Mouse (Mus musculus) adrenal gland, postnatal 14 days (tissue): ENCODE data around the gene Cacna1c. TPM values are rescaled to one million over a fixed set of nuclear protein-coding genes. Genes with fewer than 3 reads are reported as not detected.

Experiments
- DNase-seq: peaks from one replicate; pipeline ENCODE4 v3.0.0; 2021; ENCODE audit warnings: mixed read lengths
- total RNA-seq: library from RNA; stranded (reverse); gene quantifications from 2 replicates; pipeline ENCODE4 v1.2.3, GENCODE M21; 2021

Gene Cacna1c
- total RNA-seq, 1 experiment from 2014 or later, result 58.2 TPM

- DNase-seq, result no peak
These were observed 51.1 kb downstream of the Cacna1c start for GRCm38 (mm10) chr6:119145109-119145508.

GRCm38 (mm10) chr6:119139561-119139960 is 56.7 kb downstream of the Cacna1c start:
- no peak for DNase-seq

- peak; percentile 63 for DNase-seq
These were observed 58.5 kb downstream of the Cacna1c start for GRCm38 (mm10) chr6:119137768-119138167.

DNA sequence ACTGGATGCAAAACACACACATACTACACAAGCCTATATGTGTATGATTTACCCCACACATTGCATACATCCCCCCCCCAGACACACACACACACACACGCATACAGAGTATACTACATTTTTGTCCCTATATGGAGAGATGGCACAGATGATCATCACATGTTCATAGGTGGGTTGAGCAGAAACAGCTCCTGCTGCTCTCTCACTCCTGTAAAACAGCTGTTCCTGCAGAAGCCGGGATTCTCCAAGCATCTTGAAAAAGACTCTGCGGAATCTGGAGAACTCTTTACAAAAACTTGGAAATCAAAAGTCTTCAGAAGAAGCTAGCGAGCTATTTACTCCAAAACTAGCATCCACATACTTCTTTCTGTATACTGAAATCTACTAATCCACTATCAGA is 63.4 kb downstream of the Cacna1c start:
- no peak for DNase-seq

DNA sequence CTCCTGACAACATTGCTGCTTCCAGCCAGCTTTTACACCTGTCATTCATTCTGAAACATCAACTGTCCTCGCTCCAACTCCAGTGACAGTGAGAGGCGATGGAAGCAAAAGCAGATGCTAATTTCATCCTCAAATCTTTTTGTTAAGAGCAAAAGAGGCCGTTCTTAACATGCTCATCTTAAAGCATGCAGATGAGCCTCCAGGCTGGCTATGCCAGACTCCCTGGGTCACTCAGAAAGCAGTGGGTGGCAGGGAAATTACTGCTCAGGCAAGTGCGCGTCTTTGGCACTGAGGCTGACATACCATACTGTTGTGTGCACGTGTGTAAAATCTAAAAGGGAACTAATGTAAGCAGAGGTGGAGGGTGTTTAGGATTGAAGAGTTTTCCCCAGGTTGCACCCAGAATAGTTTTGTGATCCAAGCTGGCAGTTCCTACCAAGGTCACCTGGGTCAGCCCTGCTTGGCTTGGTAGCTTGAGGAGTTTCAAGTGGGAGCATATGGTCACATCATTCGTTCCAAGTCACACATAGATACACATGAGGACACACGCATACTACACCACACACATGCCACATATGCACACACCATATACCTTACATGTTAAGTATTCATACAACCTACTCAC is 64.0 kb downstream of the Cacna1c start:
- DNase-seq, result no peak

DNA sequence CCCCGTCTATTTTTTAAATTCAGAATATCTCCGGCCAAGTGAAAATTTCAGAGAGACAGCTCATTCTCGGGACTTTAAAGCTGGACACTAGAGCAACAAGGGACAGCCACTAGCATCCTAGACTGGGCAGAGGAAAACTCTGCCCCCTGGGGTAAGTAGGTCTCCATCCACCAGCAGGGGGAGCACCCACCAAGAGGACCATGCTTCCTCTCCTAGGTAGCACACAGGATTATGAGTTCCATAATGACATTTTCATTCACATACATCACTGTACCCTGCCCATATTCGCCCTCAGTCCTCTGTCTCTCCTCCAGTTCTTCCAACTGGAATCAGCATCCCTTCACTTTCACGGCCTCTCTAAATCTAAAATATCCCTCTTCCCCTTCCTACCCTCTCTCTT is 66.6 kb downstream of the Cacna1c start:
- DNase-seq, result peak; percentile 82

DNA sequence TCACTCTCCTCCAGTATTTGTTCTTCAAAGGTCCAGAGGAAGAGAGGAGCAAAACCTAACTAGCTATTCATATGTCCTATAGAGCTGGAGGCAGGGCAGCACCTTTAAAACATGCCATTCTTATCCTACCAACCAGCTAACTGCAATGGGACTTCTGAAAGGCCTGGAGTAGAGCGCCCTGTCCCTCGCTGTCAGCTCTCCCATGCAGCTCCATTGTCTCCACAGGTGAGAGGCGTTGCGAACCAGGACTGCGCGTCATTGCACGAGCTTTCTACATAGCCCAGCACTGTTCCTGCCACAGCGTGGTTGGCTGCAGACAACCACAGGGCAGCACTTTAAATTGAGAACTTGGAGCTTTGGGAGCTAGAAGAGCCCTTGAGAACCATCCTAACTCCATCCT is 67.7 kb downstream of the Cacna1c start:
- DNase-seq, result no peak

GRCm38 (mm10) chr6:119128076-119128475 is 68.1 kb downstream of the Cacna1c start:
- no peak for DNase-seq

DNA sequence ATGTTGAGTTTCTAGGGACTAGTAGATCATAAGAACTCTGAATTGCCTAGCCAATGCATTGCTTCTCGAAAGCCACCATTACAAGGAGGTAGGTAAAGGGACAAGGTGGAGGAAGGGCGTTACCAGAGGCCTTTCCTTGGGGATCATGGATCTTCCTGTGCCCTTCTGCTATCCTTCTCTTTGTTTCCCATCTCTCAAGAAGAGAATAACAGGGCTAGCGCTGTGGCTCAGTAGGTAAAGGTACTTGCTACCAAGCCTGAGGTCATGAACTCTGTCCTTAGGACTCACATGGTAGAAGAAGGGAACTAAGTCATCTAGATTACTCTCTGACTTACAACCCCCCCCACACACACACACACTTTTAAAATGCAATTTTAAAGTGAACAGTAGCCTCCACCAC is 69.2 kb downstream of the Cacna1c start:
- no peak for DNase-seq

DNA sequence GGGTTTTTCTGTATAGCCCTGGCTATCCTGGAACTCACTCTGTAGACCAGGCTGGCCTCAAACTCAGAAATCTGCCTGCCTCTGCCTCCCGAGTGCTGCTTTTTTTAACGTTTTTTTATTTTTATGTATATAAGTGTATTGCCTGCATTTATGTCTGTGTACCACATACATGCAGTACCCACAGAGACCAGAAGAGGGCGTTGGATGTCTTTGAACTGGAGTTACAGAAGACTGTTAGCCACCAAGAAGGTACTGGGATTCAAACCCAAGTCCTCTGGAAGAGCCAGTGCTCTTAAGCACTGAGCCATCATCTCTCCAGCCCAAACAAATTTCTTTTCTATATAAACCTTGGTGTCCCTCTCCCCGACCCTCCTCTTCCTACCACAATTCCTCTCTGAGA is 77.8 kb downstream of the Cacna1c start:
- DNase-seq, result no peak

GRCm38 (mm10) chr6:119116290-119116689 is 79.9 kb downstream of the Cacna1c start:
- no peak for DNase-seq

GRCm38 (mm10) chr6:119113362-119113761 is 82.9 kb downstream of the Cacna1c start:
- no peak for DNase-seq

- DNase-seq, result peak; percentile 57
These were observed 85.8 kb downstream of the Cacna1c start for GRCm38 (mm10) chr6:119110369-119110768.

DNA sequence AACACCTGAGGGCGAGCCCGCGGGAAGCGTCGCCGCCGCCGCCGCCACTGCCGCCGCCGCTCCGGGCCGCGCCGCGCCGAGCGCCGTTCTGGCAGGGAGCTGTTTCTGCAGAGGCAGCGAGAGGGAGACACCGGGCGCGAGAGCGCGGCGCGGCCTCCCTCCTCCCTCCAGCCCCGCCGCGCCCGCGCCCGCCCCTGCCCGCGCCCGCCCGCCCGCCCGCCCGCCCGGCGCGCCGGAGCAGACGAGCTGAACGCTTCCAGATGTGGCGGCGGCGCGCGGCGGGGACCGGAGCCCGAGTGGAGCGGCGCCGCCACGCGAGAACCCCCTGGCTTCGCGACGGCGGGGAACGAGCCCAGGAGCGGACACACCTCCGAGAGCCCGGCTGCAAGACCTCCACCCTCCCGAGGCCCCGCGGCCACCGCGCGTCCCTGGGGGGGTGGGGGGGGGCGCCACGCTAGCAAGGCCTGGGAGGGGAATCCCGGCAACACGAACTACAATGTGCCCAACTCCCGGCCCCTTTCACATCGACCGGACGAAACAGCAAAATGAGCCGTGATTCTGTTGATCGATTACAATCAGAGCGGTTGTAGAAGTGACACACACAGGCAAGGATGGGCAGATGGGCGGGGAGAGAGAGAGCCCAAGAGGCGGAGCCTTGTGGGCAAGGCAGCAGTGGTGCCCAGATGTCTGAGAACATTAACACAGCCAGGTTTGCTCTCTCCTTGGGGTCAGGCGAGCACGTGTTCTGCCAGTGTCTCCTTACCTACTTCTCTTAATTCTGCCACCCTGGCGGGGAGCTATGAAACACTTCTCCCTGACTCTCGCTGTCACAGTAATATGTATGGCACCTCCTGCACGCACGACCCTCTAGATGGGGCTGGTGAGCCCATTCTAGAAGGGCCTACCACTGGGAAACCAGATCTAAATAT is 87.5 kb downstream of the Cacna1c start:
- peak; percentile 83 for DNase-seq

- peak; percentile 47 for DNase-seq
These were observed 88.3 kb downstream of the Cacna1c start for GRCm38 (mm10) chr6:119107856-119108465.

- peak; percentile 84 for DNase-seq
These were observed 88.9 kb downstream of the Cacna1c start for GRCm38 (mm10) chr6:119107140-119107855.

DNA sequence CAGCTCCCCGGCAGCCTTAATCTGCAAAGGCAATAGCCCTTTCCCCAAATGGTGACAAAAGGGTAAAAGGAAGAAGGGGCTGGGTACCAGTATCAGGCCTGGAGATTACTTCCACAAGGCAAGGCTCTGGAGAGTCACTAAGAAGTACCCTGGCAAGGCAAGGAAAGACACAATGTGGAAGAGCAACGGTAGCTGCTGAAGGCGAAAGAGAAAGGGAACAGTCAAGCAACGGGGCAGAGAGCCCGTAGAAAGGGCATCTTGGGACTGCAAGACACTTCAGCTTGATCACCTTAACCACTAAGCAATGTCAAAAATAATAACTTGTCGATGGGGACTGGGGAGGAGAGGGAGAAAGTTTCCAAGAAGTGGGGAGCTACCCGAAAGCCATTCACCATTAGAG is 89.5 kb downstream of the Cacna1c start:
- no peak for DNase-seq

GRCm38 (mm10) chr6:119105651-119106595 is 90.3 kb downstream of the Cacna1c start:
- no peak for DNase-seq

- DNase-seq, result peak; percentile 93
These were observed 92.0 kb downstream of the Cacna1c start for GRCm38 (mm10) chr6:119104246-119104645.

DNA sequence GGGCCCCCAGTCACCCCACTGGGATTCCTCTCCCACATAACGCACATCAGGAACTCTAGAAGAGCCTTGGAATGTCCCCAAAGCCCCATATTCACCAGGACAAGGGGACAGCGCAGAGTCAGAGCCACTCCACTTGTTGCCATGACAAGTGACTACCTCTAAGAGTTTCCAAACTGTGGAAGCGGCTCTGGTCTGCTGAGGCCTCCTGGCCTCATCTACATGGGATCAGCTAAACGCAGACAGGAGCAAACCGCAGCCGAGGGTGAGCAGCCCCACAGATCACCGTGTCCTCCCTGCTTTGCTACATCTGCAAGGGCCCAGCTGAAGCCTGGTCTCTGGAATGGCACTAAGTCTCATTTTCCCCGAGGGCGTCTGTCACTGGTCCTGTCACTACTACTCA is 93.3 kb downstream of the Cacna1c start:
- DNase-seq, result no peak

DNA sequence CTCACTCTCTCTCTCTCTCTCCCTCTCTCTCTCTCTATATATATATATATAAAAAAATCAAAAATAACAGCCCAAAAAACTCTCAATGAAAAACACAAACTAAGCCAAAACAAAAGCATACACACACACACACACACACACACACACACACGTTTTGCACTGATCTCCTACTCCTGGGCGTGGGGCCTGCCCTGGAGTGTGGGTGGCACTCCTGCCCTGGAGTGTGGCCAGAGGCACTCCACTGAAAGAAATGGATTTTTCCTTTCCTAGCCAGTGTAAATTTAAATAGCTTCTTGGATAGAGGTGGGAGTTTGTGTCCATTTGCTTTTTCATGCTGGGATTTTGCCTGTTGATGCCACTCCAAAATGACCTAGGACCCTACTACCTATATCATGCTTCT is 96.9 kb downstream of the Cacna1c start:
- DNase-seq, result no peak
